ENCODE assay signal across 11 mouse cellular contexts in genomic region chr13:34193384-34193783, GRCm38 (mm10). TPM values are rescaled to one million over a fixed set of nuclear protein-coding genes. Genes with fewer than 3 reads are reported as not detected.
DNase-seq lines count a peak whose midpoint lies in the region; ATAC-seq and TF ChIP-seq lines count a peak whose summit lies in the region.
"Had no signal": no experiment of that assay in that cellular context is flagged by ENCODE, and none has a peak within 500 bp of the region (broad histone marks: within the 10 kb centered on the region; RNA-seq: fewer than 3 reads in every experiment).

No protein-coding gene starts in this region.

- TF ChIP-seq CTCF in cortical plate, adult 2 months (IDR thresholded peaks at IDR 0.05; ENCODE audit: extremely low read depth, insufficient read depth, low read length): no peak

- ATAC-seq in midbrain, embryonic 13.5 days: peak; percentile 51; the same call in 1 of the 2 replicates
- ATAC-seq: inflammation-experienced regulatory T-cells, adult 6 months had no signal

- no peak overlapping the region for H3K4me2 ChIP-seq in midbrain, embryonic 13.5 days (replicated peaks)
- H3K4me2 ChIP-seq: heart, embryonic 12.5 days had no signal

- H3K27me3 ChIP-seq in midbrain, embryonic 13.5 days: no peaks in the 10 kb centered on the region
- H3K27me3 ChIP-seq: heart, embryonic 12.5 days had no signal

- H3K36me3 ChIP-seq in midbrain, embryonic 13.5 days: peaks cover 65% of the 10 kb centered on the region

- H3K27ac ChIP-seq in cortical plate, adult 2 months (ENCODE audit: insufficient read depth, low read length): peak overlapping the region; percentile 41; the same call in 1 of the 2 replicates
- H3K27ac ChIP-seq in midbrain, embryonic 13.5 days: peak overlapping the region; percentile 31

- peak; percentile 37 for DNase-seq in embryo, embryonic 10.5 days (ENCODE audit: low spot score)
- no peak for DNase-seq in embryo, embryonic 10 days (ENCODE audit: low spot score)
- DNase-seq in forelimb bud, embryonic 11.5 days (ENCODE audit: low read depth, low spot score): peak; percentile 8
- no peak for DNase-seq in ovary, adult 18-20 months (ENCODE audit: low spot score)
- no peak for DNase-seq in spleen, postnatal 14 days (ENCODE audit: low spot score in 2 of 2)
- no peak for DNase-seq in adrenal gland, postnatal 10 days
- DNase-seq: right cerebral cortex, adult 18-20 months had no signal

- no peak for TF ChIP-seq POLR2A in cortical plate, adult 2 months (IDR thresholded peaks at IDR 0.05; ENCODE audit: extremely low read depth, insufficient read depth, low read length)

- H3K9me3 ChIP-seq in midbrain, embryonic 13.5 days: no peaks in the 10 kb centered on the region
- H3K9me3 ChIP-seq: heart, embryonic 12.5 days had no signal

- H3K4me3 ChIP-seq in cortical plate, adult 2 months (ENCODE audit: insufficient read depth, low read length): no peak overlapping the region
- H3K4me3 ChIP-seq in midbrain, embryonic 13.5 days (replicated peaks): no peak overlapping the region
- H3K4me3 ChIP-seq: heart, embryonic 12.5 days had no signal

- H3K4me1 ChIP-seq in cortical plate, adult 2 months (ENCODE audit: control insufficient read depth, insufficient read depth, low read length): peaks cover 7% of the 10 kb centered on the region
- peaks cover 17% of the 10 kb centered on the region for H3K4me1 ChIP-seq in midbrain, embryonic 13.5 days (replicated peaks)

- H3K9ac ChIP-seq in midbrain, embryonic 13.5 days (replicated peaks): no peak overlapping the region
- H3K9ac ChIP-seq: heart, embryonic 12.5 days had no signal

- 38% methylated on average over 8 of the region's 8 CpGs for WGBS in midbrain, embryonic 13.5 days

RNA-seq across cellular contexts. Expression of gene Psmg4, which starts 30.6 kb away (rescaled TPM):
- polyA plus RNA-seq in cortical plate, adult 2 months (2012; rRNA removed): 37.3 and 42.2 TPM in 2 replicates
- 92.5 and 94.6 TPM in 2 replicates for polyA plus RNA-seq in midbrain, embryonic 13.5 days (2015; fragmentation: Nextera tagmentation; extraction: Ambion mirVana)
- 10 to 100 TPM; 35.4 to 43.9 TPM for total RNA-seq in adrenal gland, postnatal 10 days (2021)

Comparison
In these comparisons a context has a peak if more than half of its experiments do, and no peak if none do; other contexts are left out.
1. DNase-seq: peak in embryo, embryonic 10.5 days (single experiment) and forelimb bud, embryonic 11.5 days (single experiment); none in embryo, embryonic 10 days (single experiment), ovary, adult 18-20 months (single experiment), spleen, postnatal 14 days (0 of 2) and adrenal gland, postnatal 10 days (single experiment).